Mouse (Mus musculus) liver, embryonic 14.5 days (tissue): ENCODE results near the gene Gsn.

Experiments used
- CTCF ChIP-seq: IDR thresholded peaks from 2 replicates; pipeline ENCODE4 v1.5.1; 2016; ENCODE audit warnings: antibody characterized with exemption, low read depth, control low read depth
- EP300 ChIP-seq: IDR thresholded peaks from 2 replicates; pipeline ENCODE4 v1.6.1; 2016; ENCODE audit warnings: antibody characterized with exemption, low read depth

DNA sequence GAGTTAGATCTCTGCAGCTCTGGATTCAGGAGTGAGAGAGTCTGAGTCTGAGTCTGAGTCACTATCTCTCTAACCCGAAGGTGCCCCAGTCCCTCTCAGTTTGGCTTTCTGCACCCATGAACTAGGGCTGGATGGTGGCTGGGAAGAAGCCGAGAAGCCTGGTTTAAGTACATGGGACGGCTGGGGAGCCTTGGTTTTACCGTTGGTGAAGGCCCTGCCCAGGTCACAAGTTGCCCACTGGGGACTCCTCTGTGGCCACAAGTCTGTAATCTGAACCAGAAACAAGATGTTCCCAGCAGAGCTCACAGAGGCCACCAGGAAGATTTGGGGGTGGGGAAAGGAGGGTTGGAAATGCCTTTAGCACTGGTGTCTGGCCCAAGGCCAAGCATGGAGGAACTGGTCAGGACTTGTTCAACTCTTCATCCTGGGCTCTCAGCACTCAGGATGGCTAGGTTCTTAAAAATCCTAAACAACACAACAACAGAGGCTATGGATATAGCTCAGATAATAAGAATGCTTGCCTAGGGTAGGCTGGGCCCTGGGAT, 13.6 kb downstream of the Gsn start:
- TF ChIP-seq CTCF (no peak), EP300 (no peak)
